Comparison of ENCODE assay signal across 12 mouse cellular contexts in genomic region chr13:23592614-23593013, GRCm38 (mm10). TPM values are rescaled to one million over a fixed set of nuclear protein-coding genes. Genes with fewer than 3 reads are reported as not detected.
A peak's percentile ranks its signal among the peaks of the same experiment; 100 is the strongest.
DNase-seq lines count a peak whose midpoint lies in the region; ATAC-seq and TF ChIP-seq lines count a peak whose summit lies in the region.
"Had no signal": no experiment of that assay in that cellular context is flagged by ENCODE, and none has a peak within 500 bp of the region (broad histone marks: within the 10 kb centered on the region; RNA-seq: fewer than 3 reads in every experiment).

No protein-coding gene starts in this region.

- no peaks in the 10 kb centered on the region for H3K36me3 ChIP-seq in kidney, postnatal 0 days (ENCODE audit: insufficient read depth, low read length)
- H3K36me3 ChIP-seq in limb, embryonic 10.5 days = no peaks in the 10 kb centered on the region
- no peaks in the 10 kb centered on the region for H3K36me3 ChIP-seq in midbrain, embryonic 11.5 days (ENCODE audit: control insufficient read depth, insufficient read depth, low read length)
- H3K36me3 ChIP-seq: hindbrain, embryonic 15.5 days had no signal

- no peak overlapping the region for H3K4me3 ChIP-seq in kidney, postnatal 0 days (replicated peaks; ENCODE audit: low read depth, low read length)
- no peak overlapping the region for H3K4me3 ChIP-seq in limb, embryonic 10.5 days
- H3K4me3 ChIP-seq in midbrain, embryonic 11.5 days (ENCODE audit: low read depth, low read length) = no peak overlapping the region
- H3K4me3 ChIP-seq: forebrain, embryonic 13.5 days; hindbrain, embryonic 15.5 days had no signal

- H3K4me1 ChIP-seq in kidney, postnatal 0 days (replicated peaks; ENCODE audit: insufficient read depth, low read length) = peaks cover 4% of the 10 kb centered on the region; the same call in 1 of the 2 replicates
- peaks cover 11% of the 10 kb centered on the region for H3K4me1 ChIP-seq in limb, embryonic 10.5 days
- H3K4me1 ChIP-seq in midbrain, embryonic 11.5 days (ENCODE audit: control insufficient read depth, insufficient read depth, low read length) = no peaks in the 10 kb centered on the region
- H3K4me1 ChIP-seq: forebrain, embryonic 13.5 days; hindbrain, embryonic 15.5 days had no signal

- H3K4me2 ChIP-seq in kidney, postnatal 0 days (ENCODE audit: low read length) = no peak overlapping the region
- H3K4me2 ChIP-seq in midbrain, embryonic 11.5 days = no peak overlapping the region
- H3K4me2 ChIP-seq: forebrain, embryonic 13.5 days; hindbrain, embryonic 15.5 days had no signal

- H3K27me3 ChIP-seq in kidney, postnatal 0 days (ENCODE audit: insufficient read depth, low read length) = no peaks in the 10 kb centered on the region
- H3K27me3 ChIP-seq in limb, embryonic 10.5 days (ENCODE audit: low read depth, poor library complexity, severe bottlenecking) = no peaks in the 10 kb centered on the region
- no peaks in the 10 kb centered on the region for H3K27me3 ChIP-seq in midbrain, embryonic 11.5 days (ENCODE audit: control insufficient read depth, insufficient read depth, low read length)
- H3K27me3 ChIP-seq: forebrain, embryonic 13.5 days; hindbrain, embryonic 15.5 days had no signal

- WGBS in kidney, postnatal 0 days = 49% methylated on average over 7 of the region's 7 CpGs
- 76% methylated on average over 7 of the region's 7 CpGs for WGBS in limb, embryonic 10.5 days
- WGBS in midbrain, embryonic 11.5 days = 89% methylated on average over 7 of the region's 7 CpGs

- no peaks in the 10 kb centered on the region for H3K9me3 ChIP-seq in kidney, postnatal 0 days (replicated peaks; ENCODE audit: low read length)
- no peaks in the 10 kb centered on the region for H3K9me3 ChIP-seq in limb, embryonic 10.5 days (replicated peaks)
- no peaks in the 10 kb centered on the region; the same call in 1 of the 2 replicates for H3K9me3 ChIP-seq in midbrain, embryonic 11.5 days (ENCODE audit: control insufficient read depth, low read length)
- H3K9me3 ChIP-seq: forebrain, embryonic 13.5 days; hindbrain, embryonic 15.5 days had no signal

- no peak for DNase-seq in kidney, postnatal 0 days (ENCODE audit: low spot score)
- no peak for DNase-seq in kidney, postnatal 14 days
- peak; percentile 84 for DNase-seq in brain, adult 2 months (ENCODE audit: low read depth, low spot score)
- peak; percentile 61 for DNase-seq in cerebellum, adult 8-10 months
- no peak for DNase-seq in limb, embryonic 10.5 days (ENCODE audit: low spot score)
- DNase-seq in midbrain, embryonic 11.5 days (ENCODE audit: low spot score, missing footprints) = no peak
- DNase-seq in gastrocnemius, postnatal 10 days = no peak
- DNase-seq in thymus, postnatal 25 days = no peak
- DNase-seq: lung, adult 18-20 months had no signal

- H3K9ac ChIP-seq in kidney, postnatal 0 days (ENCODE audit: low read depth, low read length) = no peak overlapping the region; the same call in 1 of the 2 replicates
- H3K9ac ChIP-seq in midbrain, embryonic 11.5 days (ENCODE audit: low read length) = no peak overlapping the region
- H3K9ac ChIP-seq: forebrain, embryonic 13.5 days; hindbrain, embryonic 15.5 days had no signal

- no peak for ATAC-seq in kidney, postnatal 0 days (replicated peaks; ENCODE audit: low FRiP score, low read depth)
- ATAC-seq in midbrain, embryonic 11.5 days (ENCODE audit: low FRiP score) = no peak
- ATAC-seq: forebrain, embryonic 13.5 days; midbrain, embryonic 16.5 days had no signal

- no peak for TF ChIP-seq CTCF in kidney, postnatal 0 days (IDR thresholded peaks at IDR 0.05; ENCODE audit: low read depth)

- H3K27ac ChIP-seq in kidney, postnatal 0 days = peak overlapping the region; percentile 78
- peak overlapping the region; percentile 32; the same call in 1 of the 2 replicates for H3K27ac ChIP-seq in limb, embryonic 10.5 days
- no peak overlapping the region for H3K27ac ChIP-seq in midbrain, embryonic 11.5 days (ENCODE audit: low read depth, low read length)
- H3K27ac ChIP-seq: forebrain, embryonic 13.5 days; hindbrain, embryonic 15.5 days had no signal

RNA-seq across cellular contexts. Expression of gene Hist1h4d, which starts 11.2 kb away (rescaled TPM):
- 68.3 and 77.0 TPM in 2 replicates for polyA plus RNA-seq in kidney, postnatal 0 days (2015; fragmentation: Nextera tagmentation; extraction: Ambion mirVana)
- polyA plus RNA-seq in limb, embryonic 10.5 days (2016; fragmentation: Nextera tagmentation; extraction: Ambion mirVana) = 109 and 120 TPM in 2 replicates
- polyA plus RNA-seq in midbrain, embryonic 11.5 days (2014; fragmentation: Nextera tagmentation; extraction: Ambion mirVana) = 99.4 and 124 TPM in 2 replicates
- 100 to 1,000 TPM; 165 to 171 TPM for total RNA-seq in gastrocnemius, postnatal 10 days (2021)

RNA-seq across cellular contexts. Expression of gene Hist1h3d, which starts 17.1 kb away (rescaled TPM):
- polyA plus RNA-seq in kidney, postnatal 0 days (2015; fragmentation: Nextera tagmentation; extraction: Ambion mirVana) = 2.6 and 4.2 TPM in 2 replicates
- polyA plus RNA-seq in limb, embryonic 10.5 days (2016; fragmentation: Nextera tagmentation; extraction: Ambion mirVana) = 7.7 and 9.6 TPM in 2 replicates
- polyA plus RNA-seq in midbrain, embryonic 11.5 days (2014; fragmentation: Nextera tagmentation; extraction: Ambion mirVana) = 7.4 and 9.8 TPM in 2 replicates
- total RNA-seq in gastrocnemius, postnatal 10 days (2021) = 10 to 100 TPM; 25.8 to 30.6 TPM

RNA-seq across cellular contexts. Expression of gene Hist1h2ad, which starts 18.4 kb away (rescaled TPM):
- polyA plus RNA-seq in kidney, postnatal 0 days (2015; fragmentation: Nextera tagmentation; extraction: Ambion mirVana) = 0.27 and 0.76 TPM in 2 replicates
- polyA plus RNA-seq in limb, embryonic 10.5 days (2016; fragmentation: Nextera tagmentation; extraction: Ambion mirVana) = 1.3 and 3.9 TPM in 2 replicates
- polyA plus RNA-seq in midbrain, embryonic 11.5 days (2014; fragmentation: Nextera tagmentation; extraction: Ambion mirVana) = 1.9 and 2.2 TPM in 2 replicates
- 10 to 100 TPM; 16.0 to 20.6 TPM for total RNA-seq in gastrocnemius, postnatal 10 days (2021)
- polyA plus RNA-seq: hindbrain, embryonic 15.5 days; midbrain, embryonic 16.5 days had no signal

RNA-seq across cellular contexts. Expression of gene Hist1h2bf, which starts 18.6 kb away (rescaled TPM):
- 3.4 TPM in 2 replicates for polyA plus RNA-seq in kidney, postnatal 0 days (2015; fragmentation: Nextera tagmentation; extraction: Ambion mirVana)
- polyA plus RNA-seq in limb, embryonic 10.5 days (2016; fragmentation: Nextera tagmentation; extraction: Ambion mirVana) = 2.4 and 3.5 TPM in 2 replicates
- 2.6 and 4.9 TPM in 2 replicates for polyA plus RNA-seq in midbrain, embryonic 11.5 days (2014; fragmentation: Nextera tagmentation; extraction: Ambion mirVana)
- 100 to 1,000 TPM; 121 to 140 TPM for total RNA-seq in gastrocnemius, postnatal 10 days (2021)
- polyA plus RNA-seq: midbrain, embryonic 16.5 days had no signal

RNA-seq across cellular contexts. Expression of gene Hist1h2bg, which starts 21.4 kb away (rescaled TPM):
- 3.4 and 4.1 TPM in 2 replicates for polyA plus RNA-seq in kidney, postnatal 0 days (2015; fragmentation: Nextera tagmentation; extraction: Ambion mirVana)
- 7.3 and 8.1 TPM in 2 replicates for polyA plus RNA-seq in limb, embryonic 10.5 days (2016; fragmentation: Nextera tagmentation; extraction: Ambion mirVana)
- 3.9 and 6.2 TPM in 2 replicates for polyA plus RNA-seq in midbrain, embryonic 11.5 days (2014; fragmentation: Nextera tagmentation; extraction: Ambion mirVana)
- 100 to 1,000 TPM; 245 to 257 TPM for total RNA-seq in gastrocnemius, postnatal 10 days (2021)

Comparison
In these comparisons a context has a peak if more than half of its experiments do, and no peak if none do; other contexts are left out.
1. DNase-seq: peak in brain, adult 2 months (single experiment) and cerebellum, adult 8-10 months (single experiment); none in kidney, postnatal 0 days (single experiment), kidney, postnatal 14 days (single experiment), limb, embryonic 10.5 days (single experiment), midbrain, embryonic 11.5 days (single experiment), gastrocnemius, postnatal 10 days (single experiment) and thymus, postnatal 25 days (single experiment).